Mouse (Mus musculus): Measurements from ENCODE around the gene Rab43. TPM values are rescaled to one million over a fixed set of nuclear protein-coding genes. Genes with fewer than 3 reads are reported as not detected.

Gene Rab43
- polyA plus RNA-seq, 1 experiment from 2014 or later, result 4.4 TPM

Other genes starting within 250 kb of the Rab43 start
- gene Prokr1, start 221.4 kb downstream of the Rab43 start, polyA plus RNA-seq (2016; fragmentation: Nextera tagmentation; extraction: Ambion mirVana), result 3.0 and 3.9 TPM in 2 replicates
- 11.6 and 12.3 TPM in 2 replicates for gene Aplf, start 140.0 kb downstream of the Rab43 start, polyA plus RNA-seq (2016; fragmentation: Nextera tagmentation; extraction: Ambion mirVana)
- 0.21 and 0.25 TPM in 2 replicates for gene Efcc1, start 81.3 kb downstream of the Rab43 start, polyA plus RNA-seq (2016; fragmentation: Nextera tagmentation; extraction: Ambion mirVana)
- 4.8 and 6.2 TPM in 2 replicates for gene Gp9, start 34.1 kb downstream of the Rab43 start, polyA plus RNA-seq (2016; fragmentation: Nextera tagmentation; extraction: Ambion mirVana)
- 2.3 and 2.5 TPM in 2 replicates for gene Gm45140, start 23.6 kb upstream of the Rab43 start, polyA plus RNA-seq (2016; fragmentation: Nextera tagmentation; extraction: Ambion mirVana)
- gene Isy1, start 26.6 kb upstream of the Rab43 start, polyA plus RNA-seq (2016; fragmentation: Nextera tagmentation; extraction: Ambion mirVana), result 31.6 and 44.0 TPM in 2 replicates
- gene Cnbp, start 38.9 kb upstream of the Rab43 start, polyA plus RNA-seq (2016; fragmentation: Nextera tagmentation; extraction: Ambion mirVana), result 999 and 1,260 TPM in 2 replicates
- 173 and 179 TPM in 2 replicates for gene Copg1, start 75.7 kb upstream of the Rab43 start, polyA plus RNA-seq (2016; fragmentation: Nextera tagmentation; extraction: Ambion mirVana)
- 34.8 and 44.5 TPM in 2 replicates for gene Hmces, start 101.8 kb upstream of the Rab43 start, polyA plus RNA-seq (2016; fragmentation: Nextera tagmentation; extraction: Ambion mirVana)
- 11.1 and 18.7 TPM in 2 replicates for gene H1fx, start 169.5 kb upstream of the Rab43 start, polyA plus RNA-seq (2016; fragmentation: Nextera tagmentation; extraction: Ambion mirVana)
- gene Rab7, start 233.1 kb upstream of the Rab43 start, polyA plus RNA-seq (2016; fragmentation: Nextera tagmentation; extraction: Ambion mirVana), result 217 and 229 TPM in 2 replicates